16 mouse cellular contexts compared by ENCODE assay signal in genomic region chr2:132425576-132425975, GRCm38 (mm10). TPM values are rescaled to one million over a fixed set of nuclear protein-coding genes. Genes with fewer than 3 reads are reported as not detected.
"Had no signal": no experiment of that assay in that cellular context is flagged by ENCODE, and none has a peak within 500 bp of the region (broad histone marks: within the 10 kb centered on the region; RNA-seq: fewer than 3 reads in every experiment).

No protein-coding gene starts in this region.

- H3K4me3 ChIP-seq: left cerebral cortex, adult 2 months; limb, embryonic 10.5 days; liver, embryonic 13.5 days; midbrain, embryonic 15.5 days; neural tube, embryonic 13.5 days had no signal

- H3K9ac ChIP-seq: liver, embryonic 13.5 days; liver, postnatal 0 days; midbrain, embryonic 15.5 days; neural tube, embryonic 13.5 days had no signal

- H3K27ac ChIP-seq: kidney, postnatal 0 days; left cerebral cortex, adult 2 months; limb, embryonic 10.5 days; liver, embryonic 13.5 days; midbrain, embryonic 15.5 days; neural tube, embryonic 13.5 days had no signal

- H3K4me1 ChIP-seq: liver, embryonic 13.5 days had no signal

- H3K27me3 ChIP-seq: liver, embryonic 13.5 days; midbrain, embryonic 15.5 days; neural tube, embryonic 13.5 days had no signal

- H3K9me3 ChIP-seq: limb, embryonic 10.5 days; liver, embryonic 13.5 days; midbrain, embryonic 15.5 days; neural tube, embryonic 13.5 days had no signal

- ATAC-seq: intestine, embryonic 16.5 days; liver, postnatal 0 days; midbrain, embryonic 15.5 days had no signal

- H3K36me3 ChIP-seq: limb, embryonic 10.5 days; liver, embryonic 13.5 days; midbrain, embryonic 15.5 days; neural tube, embryonic 13.5 days had no signal

- H3K4me2 ChIP-seq: liver, embryonic 13.5 days; midbrain, embryonic 15.5 days; neural tube, embryonic 13.5 days had no signal

- DNase-seq: kidney, adult 8-10 months; liver, embryonic 13.5 days; liver, postnatal 0 days; lung, postnatal 36 days; right cerebral cortex, adult 18-20 months; right cerebral cortex, postnatal 25 days; thymus, postnatal 36 days had no signal

RNA-seq across cellular contexts. Expression of gene Prokr2, which starts 40.3 kb away (rescaled TPM):
- total RNA-seq: megakaryocyte progenitor cell, adult 5-6 weeks; monocyte, adult 5-6 weeks had no signal
- polyA plus RNA-seq: large intestine, adult 2 months had no signal
